In the genomic region with DNA sequence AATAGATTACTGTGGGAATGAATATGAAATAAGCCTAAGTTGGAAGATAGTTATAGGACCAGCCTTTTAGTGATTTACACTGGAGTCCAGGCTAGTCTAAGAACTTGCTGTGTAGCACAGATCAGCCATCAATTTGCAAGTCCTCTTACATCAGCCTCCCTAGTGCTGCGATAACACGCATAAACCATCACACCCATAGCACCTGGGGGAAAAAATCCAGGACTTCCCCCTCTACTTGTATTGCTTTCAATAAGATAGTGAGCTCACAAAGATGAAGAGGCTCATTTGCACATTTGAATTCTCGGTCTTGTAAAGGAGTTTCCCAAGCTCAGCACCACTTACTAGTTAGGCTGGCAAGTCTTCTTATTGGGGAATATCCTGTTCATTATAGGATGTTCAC, we compare ENCODE assay signal across 23 mouse cellular contexts. TPM values are rescaled to one million over a fixed set of nuclear protein-coding genes. Genes with fewer than 3 reads are reported as not detected.
A peak's percentile ranks its signal among the peaks of the same experiment; 100 is the strongest.
DNase-seq lines count a peak whose midpoint lies in the region; ATAC-seq and TF ChIP-seq lines count a peak whose summit lies in the region.
"Had no signal": no experiment of that assay in that cellular context is flagged by ENCODE, and none has a peak within 500 bp of the region (broad histone marks: within the 10 kb centered on the region; RNA-seq: fewer than 3 reads in every experiment).

No protein-coding gene starts in this region.

- H3K4me2 ChIP-seq in heart, embryonic 12.5 days, result no peak overlapping the region
- peak overlapping the region; percentile 46 for H3K4me2 ChIP-seq in CH12.LX (ENCODE audit: insufficient read depth, low read depth, poor library complexity, severe bottlenecking)
- no peak overlapping the region for H3K4me2 ChIP-seq in forebrain, embryonic 15.5 days (replicated peaks)

- no peaks in the 10 kb centered on the region for H3K36me3 ChIP-seq in heart, embryonic 12.5 days
- H3K36me3 ChIP-seq in CH12.LX (replicated peaks in 1 of 2; ENCODE audit: control insufficient read depth in 1 of 2, insufficient read depth in 1 of 2, low read length in 1 of 2), result no peaks in the 10 kb centered on the region
- H3K36me3 ChIP-seq in forebrain, embryonic 15.5 days, result no peaks in the 10 kb centered on the region
- H3K36me3 ChIP-seq: G1E had no signal

- no peak for TF ChIP-seq RAD21 in CH12.LX (IDR thresholded peaks at IDR 0.05; ENCODE audit: low read depth, low read length)

- WGBS in heart, embryonic 12.5 days, result 78% methylated on average over 3 of the region's 3 CpGs
- 91% methylated on average over 3 of the region's 3 CpGs for WGBS in forebrain, embryonic 15.5 days

- no peak overlapping the region for H3K27ac ChIP-seq in heart, embryonic 12.5 days (ENCODE audit: poor library complexity, severe bottlenecking)
- no peak overlapping the region for H3K27ac ChIP-seq in CH12.LX (ENCODE audit: insufficient read depth, low read depth)
- no peak overlapping the region for H3K27ac ChIP-seq in forebrain, embryonic 15.5 days (replicated peaks)
- no peak overlapping the region for H3K27ac ChIP-seq in gastrocnemius, adult 2 months

- peaks cover 13% of the 10 kb centered on the region for H3K4me1 ChIP-seq in heart, embryonic 12.5 days (replicated peaks)
- H3K4me1 ChIP-seq in CH12.LX (ENCODE audit: control insufficient read depth in 1 of 2, insufficient read depth in 2 of 2), result peaks cover 5 to 42% of the 10 kb centered on the region in 2 experiments
- H3K4me1 ChIP-seq in forebrain, embryonic 15.5 days, result peaks cover 27% of the 10 kb centered on the region

- H3K27me3 ChIP-seq in heart, embryonic 12.5 days (replicated peaks), result no peaks in the 10 kb centered on the region
- peaks cover 45% of the 10 kb centered on the region for H3K27me3 ChIP-seq in CH12.LX (replicated peaks)
- no peaks in the 10 kb centered on the region for H3K27me3 ChIP-seq in forebrain, embryonic 15.5 days
- H3K27me3 ChIP-seq: Patski had no signal

- H3K79me2 ChIP-seq in CH12.LX (replicated peaks; ENCODE audit: control insufficient read depth, extremely low read depth, insufficient read depth, poor library complexity, severe bottlenecking), result no peaks in the 10 kb centered on the region

- peak; percentile 43 for DNase-seq in heart, adult 11 months
- DNase-seq in kidney, adult 18-20 months, result peak; percentile 1
- DNase-seq in kidney, adult 9 months, result no peak
- peak; percentile 13 for DNase-seq in A20 (ENCODE audit: low read depth, low spot score)
- peak; percentile 70 for DNase-seq in CH12.LX (ENCODE audit: extremely low read depth)
- DNase-seq in gastrocnemius, adult 2 months, result no peak
- DNase-seq: adrenal gland, adult 2 months; adrenal gland, adult 8-10 months; adrenal gland, postnatal 10 days; adrenal gland, postnatal 14 days; adrenal gland, postnatal 25 days; adrenal gland, postnatal 36 days; B cell, adult 2 months; cerebellum, adult 11 months; cerebellum, adult 11-12 months; cerebellum, adult 18-20 months; cerebellum, adult 2 months had no signal

- intact Hi-C loops in gastrocnemius, adult 2 months (cut with DNase I), result no loop called here

- TF ChIP-seq EP300 in CH12.LX (IDR thresholded peaks at IDR 0.05; ENCODE audit: low read length), result peak; percentile 24; the same call in 1 of the 2 replicates

- in situ Hi-C loops in CH12.LX (cut with MboI; ENCODE audit: low pct_ligation_motif_present, low pct_unique_long_range_greater_than_20kb, low sequenced_read_pairs), result no loop called here

- ATAC-seq in heart, embryonic 12.5 days (ENCODE audit: insufficient number of reproducible peaks, low FRiP score), result no peak
- ATAC-seq in forebrain, embryonic 15.5 days (replicated peaks), result no peak
- ATAC-seq: activated CD4-positive, CD25-positive, alpha-beta regulatory T cell, adult 4 months; CD4-positive, CD25-positive, alpha-beta regulatory T cell, adult 4 months; Patski had no signal

- no peak overlapping the region for H3K9ac ChIP-seq in heart, embryonic 12.5 days
- H3K9ac ChIP-seq in CH12.LX (ENCODE audit: insufficient read depth, low read depth), result peak overlapping the region; percentile 42; the same call in 1 of the 2 replicates
- no peak overlapping the region for H3K9ac ChIP-seq in forebrain, embryonic 15.5 days (replicated peaks)

- H3K9me3 ChIP-seq in heart, embryonic 12.5 days (replicated peaks), result no peaks in the 10 kb centered on the region
- no peaks in the 10 kb centered on the region for H3K9me3 ChIP-seq in CH12.LX (replicated peaks; ENCODE audit: low read length)
- no peaks in the 10 kb centered on the region for H3K9me3 ChIP-seq in forebrain, embryonic 15.5 days
- H3K9me3 ChIP-seq: G1E had no signal

- no peak overlapping the region for H3K4me3 ChIP-seq in heart, embryonic 12.5 days
- H3K4me3 ChIP-seq in CH12.LX (replicated peaks in 1 of 3; ENCODE audit: low read depth in 2 of 3, low read length in 2 of 3, poor library complexity in 1 of 3), result no peak overlapping the region
- no peak overlapping the region for H3K4me3 ChIP-seq in forebrain, embryonic 15.5 days
- no peak overlapping the region for H3K4me3 ChIP-seq in gastrocnemius, adult 2 months

- dilution Hi-C loops in CH12.LX (cut with MboI; ENCODE audit: extremely low pct_ligation_motif_present, extremely low pct_unique_long_range_greater_than_20kb, low sequenced_read_pairs), result no loop called here

- TF ChIP-seq CTCF in CH12.LX (conservative IDR thresholded peaks at IDR 0.05 in 1 of 2, IDR thresholded peaks at IDR 0.05 in 1 of 2; ENCODE audit: low read depth in 2 of 2, low read length in 2 of 2), result no peak
- TF ChIP-seq CTCF in gastrocnemius, adult 2 months (IDR thresholded peaks at IDR 0.05), result no peak

- TF ChIP-seq POLR2A in CH12.LX (IDR thresholded peaks at IDR 0.05; ENCODE audit: low read depth, low read length), result no peak

TF ChIP-seq in CH12.LX, 34 proteins besides CTCF, POLR2A, EP300 and RAD21:
- TF ChIP-seq IRF4 (IDR thresholded peaks at IDR 0.05; ENCODE audit: low read depth, low read length), result peak; percentile 27; the same call in 1 of the 2 replicates
- 0 out of 2 replicates have a peak, but pooled peaks have one; percentile 24 for TF ChIP-seq MXI1 (IDR thresholded peaks at IDR 0.05; ENCODE audit: low read depth, low read length)
- no peak for TF ChIP-seq ZC3H11A (IDR thresholded peaks at IDR 0.05; ENCODE audit: low read depth, low read length)
- peak; percentile 60 for TF ChIP-seq ETS1 (conservative IDR thresholded peaks at IDR 0.05; ENCODE audit: low read depth, low read length)
- TF ChIP-seq MEF2A (IDR thresholded peaks at IDR 0.05; ENCODE audit: borderline replicate concordance, low read depth, low read length), result peak; percentile 29; the same call in 1 of the 2 replicates
- no peak for TF ChIP-seq USF1 (IDR thresholded peaks at IDR 0.05; ENCODE audit: low read depth, low read length)
- peak; percentile 53 for TF ChIP-seq BHLHE40 (IDR thresholded peaks at IDR 0.05; ENCODE audit: low read depth, low read length)
- TF ChIP-seq GABPA (IDR thresholded peaks at IDR 0.05; ENCODE audit: insufficient replicate concordance, low read depth, low read length), result no peak
- TF ChIP-seq SMC3 (IDR thresholded peaks at IDR 0.05; ENCODE audit: low read depth, low read length), result no peak
- no peak for TF ChIP-seq RCOR1 (conservative IDR thresholded peaks at IDR 0.05; ENCODE audit: low read depth, low read length)
- TF ChIP-seq ZKSCAN1 (IDR thresholded peaks at IDR 0.05; ENCODE audit: borderline replicate concordance, low read depth, low read length), result no peak
- TF ChIP-seq JUND (conservative IDR thresholded peaks at IDR 0.05; ENCODE audit: low read depth, low read length), result no peak
- TF ChIP-seq MYC (IDR thresholded peaks at IDR 0.05; ENCODE audit: low read depth, low read length), result 0 out of 2 replicates have a peak, but pooled peaks have one; percentile 48
- 0 out of 2 replicates have a peak, but pooled peaks have one; percentile 38 for TF ChIP-seq TCF12 (IDR thresholded peaks at IDR 0.05; ENCODE audit: low read depth, low read length)
- TF ChIP-seq ZNF384 (IDR thresholded peaks at IDR 0.05; ENCODE audit: low read depth, low read length), result no peak
TF ChIP-seq in CH12.LX: peak in this region for 7.

RNA-seq across cellular contexts. Expression of a gene that starts 2.9 kb away (rescaled TPM):
- polyA plus RNA-seq in heart, embryonic 12.5 days (2016; fragmentation: Nextera tagmentation; extraction: Ambion mirVana), result 4.4 and 4.9 TPM in 2 replicates
- total RNA-seq in CH12.LX (2012; rRNA removed), result 2.5 and 5.9 TPM in 2 replicates
- total RNA-seq in CH12.LX (2014; rRNA removed), result 0.78 and 0.91 TPM in 2 replicates
- 0.72 and 1.0 TPM in 2 replicates for polyA plus RNA-seq in CH12.LX (2012; ENCODE audit: insufficient read length, low read depth)
- polyA plus RNA-seq in forebrain, embryonic 15.5 days (2015; fragmentation: Nextera tagmentation; extraction: Ambion mirVana), result 6.0 and 6.8 TPM in 2 replicates
- 10 to 100 TPM in 1 of 2 experiments, 1 to 10 TPM in 1; 7.8 to 10.2 TPM for total RNA-seq in gastrocnemius, adult 2 months (2021)
- polyA plus RNA-seq: G1E had no signal

RNA-seq across cellular contexts. Expression of a gene that starts 9.9 kb away (rescaled TPM):
- 35.7 and 40.1 TPM in 2 replicates for polyA plus RNA-seq in heart, embryonic 12.5 days (2016; fragmentation: Nextera tagmentation; extraction: Ambion mirVana)
- total RNA-seq in CH12.LX (2012; rRNA removed) (23.3 and 26.2 TPM in 2 replicates), CH12.LX (2014; rRNA removed) (28.7 and 34.0 TPM in 2 replicates)
- 19.5 and 21.1 TPM in 2 replicates for polyA plus RNA-seq in CH12.LX (2012; ENCODE audit: insufficient read length, low read depth)
- 159 and 168 TPM in 2 replicates for polyA plus RNA-seq in forebrain, embryonic 15.5 days (2015; fragmentation: Nextera tagmentation; extraction: Ambion mirVana)
- 10 to 100 TPM; 13.4 to 20.0 TPM for total RNA-seq in gastrocnemius, adult 2 months (2021)

Comparison
In these comparisons a context has a peak if more than half of its experiments do, and no peak if none do; other contexts are left out.
1. DNase-seq: peak in heart, adult 11 months (single experiment), kidney, adult 18-20 months (single experiment), A20 (single experiment) and CH12.LX (single experiment); none in kidney, adult 9 months (single experiment) and gastrocnemius, adult 2 months (single experiment).